ENCODE assay signal across 23 mouse cellular contexts in the genomic region with DNA sequence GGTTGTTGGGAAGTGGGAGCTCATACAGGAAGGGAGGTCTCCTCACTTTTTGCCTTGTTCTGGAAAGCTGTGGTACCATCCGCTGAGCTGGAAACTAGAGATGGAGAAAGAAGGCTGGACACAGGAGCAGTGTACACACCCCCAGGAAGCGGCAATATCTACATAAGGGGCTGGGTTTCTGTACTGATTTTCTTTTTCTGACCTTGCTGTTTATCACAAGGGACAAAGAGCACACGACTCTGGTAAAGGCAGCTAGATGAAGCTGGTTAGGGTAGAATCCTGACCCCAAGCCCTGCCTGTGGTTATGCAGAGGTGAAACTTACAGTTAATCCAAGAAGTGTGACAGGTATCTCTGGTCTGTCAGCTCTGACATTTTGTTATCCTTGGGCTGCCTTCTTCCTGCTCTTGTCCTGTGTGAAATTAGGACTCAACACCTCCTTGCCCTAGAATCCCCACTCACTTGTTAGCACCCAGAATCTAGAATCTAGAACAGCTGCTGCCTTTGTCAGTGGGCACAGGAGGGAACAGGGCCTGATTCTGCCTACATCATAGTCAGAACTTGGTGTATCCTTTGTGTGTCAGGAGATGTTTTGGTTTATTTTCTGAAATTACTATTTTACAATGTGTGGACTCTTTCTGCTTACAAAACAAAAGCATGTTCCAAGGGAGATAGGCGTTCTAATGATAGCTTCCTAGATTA. TPM values are rescaled to one million over a fixed set of nuclear protein-coding genes. Genes with fewer than 3 reads are reported as not detected.
DNase-seq lines count a peak whose midpoint lies in the region; ATAC-seq and TF ChIP-seq lines count a peak whose summit lies in the region.
"Had no signal": no experiment of that assay in that cellular context is flagged by ENCODE, and none has a peak within 500 bp of the region (broad histone marks: within the 10 kb centered on the region; RNA-seq: fewer than 3 reads in every experiment).

No protein-coding gene starts in this region.

- no peaks in the 10 kb centered on the region for H3K9me3 ChIP-seq in midbrain, postnatal 0 days (ENCODE audit: low read length)
- H3K9me3 ChIP-seq in midbrain, embryonic 11.5 days (ENCODE audit: control insufficient read depth, low read length): no peaks in the 10 kb centered on the region; the same call in 1 of the 2 replicates
- H3K9me3 ChIP-seq in liver, embryonic 16.5 days (replicated peaks; ENCODE audit: control insufficient read depth, low read length): no peaks in the 10 kb centered on the region
- H3K9me3 ChIP-seq: embryonic facial prominence, embryonic 15.5 days had no signal

- ATAC-seq in midbrain, postnatal 0 days (ENCODE audit: low FRiP score): no peak
- no peak for ATAC-seq in midbrain, embryonic 11.5 days (ENCODE audit: low FRiP score)
- ATAC-seq in liver, embryonic 16.5 days (ENCODE audit: low read depth): peak; percentile 73
- ATAC-seq: forebrain, embryonic 14.5 days had no signal

- H3K4me2 ChIP-seq in midbrain, postnatal 0 days (ENCODE audit: low read depth, low read length, poor library complexity, severe bottlenecking): no peak overlapping the region
- no peak overlapping the region for H3K4me2 ChIP-seq in midbrain, embryonic 11.5 days
- no peak overlapping the region for H3K4me2 ChIP-seq in liver, embryonic 16.5 days (ENCODE audit: low read depth, low read length)
- H3K4me2 ChIP-seq: embryonic facial prominence, embryonic 15.5 days; hindbrain, embryonic 12.5 days had no signal

- no peak overlapping the region for H3K4me3 ChIP-seq in layer of hippocampus, adult 2 months
- H3K4me3 ChIP-seq in midbrain, postnatal 0 days (ENCODE audit: low read depth, low read length): no peak overlapping the region
- no peak overlapping the region for H3K4me3 ChIP-seq in midbrain, embryonic 11.5 days (ENCODE audit: low read depth, low read length)
- no peak overlapping the region for H3K4me3 ChIP-seq in liver, embryonic 16.5 days (ENCODE audit: low read depth, low read length)
- no peak overlapping the region for H3K4me3 ChIP-seq in small intestine, adult 2 months (ENCODE audit: low read depth, low read length)
- H3K4me3 ChIP-seq: embryonic facial prominence, embryonic 15.5 days; erythroblast, embryonic 14.5 days; forebrain, embryonic 10.5 days; heart, embryonic 10.5 days; hindbrain, embryonic 12.5 days had no signal

- no peak for TF ChIP-seq CTCF in layer of hippocampus, adult 2 months (conservative IDR thresholded peaks at IDR 0.05)
- TF ChIP-seq CTCF in midbrain, postnatal 0 days (IDR thresholded peaks at IDR 0.05): no peak
- no peak for TF ChIP-seq CTCF in small intestine, adult 2 months (IDR thresholded peaks at IDR 0.05; ENCODE audit: extremely low read depth, insufficient read length, insufficient replicate concordance, low read depth, low read length)

- H3K9ac ChIP-seq in midbrain, postnatal 0 days (replicated peaks; ENCODE audit: low read length, poor library complexity, severe bottlenecking): no peak overlapping the region
- H3K9ac ChIP-seq in midbrain, embryonic 11.5 days (ENCODE audit: low read length): no peak overlapping the region
- H3K9ac ChIP-seq in liver, embryonic 16.5 days (ENCODE audit: low read depth, low read length): no peak overlapping the region
- H3K9ac ChIP-seq: embryonic facial prominence, embryonic 15.5 days; hindbrain, embryonic 12.5 days had no signal

- no peak for TF ChIP-seq POLR2A in small intestine, adult 2 months (IDR thresholded peaks at IDR 0.05; ENCODE audit: low read depth, low read length)

- no peak for DNase-seq in layer of hippocampus, adult 2 months (ENCODE audit: low spot score in 2 of 2)
- no peak for DNase-seq in layer of hippocampus, postnatal 14 days (ENCODE audit: low spot score in 2 of 2)
- no peak for DNase-seq in midbrain, postnatal 0 days (ENCODE audit: low spot score)
- no peak for DNase-seq in midbrain, embryonic 11.5 days (ENCODE audit: low spot score, missing footprints)
- DNase-seq in lung, postnatal 10 days: no peak
- DNase-seq: adrenal gland, adult 8-10 months; adrenal gland, postnatal 36 days; cerebellum, adult 11 months; cerebellum, adult 8-10 months; cerebellum, postnatal 14 days; embryo, embryonic 11 days; gastrocnemius, postnatal 10 days; heart, adult 18-20 months; heart, postnatal 10 days; heart, postnatal 4 days had no signal

- 85% methylated on average over 4 of the region's 4 CpGs for WGBS in midbrain, postnatal 0 days
- 88% methylated on average over 4 of the region's 4 CpGs for WGBS in midbrain, embryonic 11.5 days
- WGBS in liver, embryonic 16.5 days (ENCODE audit: insufficient replicate concordance): 47% methylated on average over 4 of the region's 4 CpGs
- WGBS in small intestine, adult 2 months: 43% methylated on average over 4 of the region's 4 CpGs

- H3K27me3 ChIP-seq in midbrain, postnatal 0 days (ENCODE audit: insufficient read depth, low read length): no peaks in the 10 kb centered on the region
- H3K27me3 ChIP-seq in midbrain, embryonic 11.5 days (ENCODE audit: control insufficient read depth, insufficient read depth, low read length): no peaks in the 10 kb centered on the region
- no peaks in the 10 kb centered on the region for H3K27me3 ChIP-seq in liver, embryonic 16.5 days (ENCODE audit: control insufficient read depth, insufficient read depth, low read depth, low read length)
- no peaks in the 10 kb centered on the region for H3K27me3 ChIP-seq in small intestine, adult 2 months (ENCODE audit: control insufficient read depth, insufficient read depth, low read length)
- H3K27me3 ChIP-seq: embryonic facial prominence, embryonic 15.5 days; hindbrain, embryonic 12.5 days had no signal

- H3K4me1 ChIP-seq in midbrain, postnatal 0 days (ENCODE audit: insufficient read depth, low read length): no peaks in the 10 kb centered on the region
- H3K4me1 ChIP-seq in midbrain, embryonic 11.5 days (ENCODE audit: control insufficient read depth, insufficient read depth, low read length): no peaks in the 10 kb centered on the region
- no peaks in the 10 kb centered on the region for H3K4me1 ChIP-seq in liver, embryonic 16.5 days (ENCODE audit: control insufficient read depth, low read depth, low read length)
- peaks cover 18% of the 10 kb centered on the region for H3K4me1 ChIP-seq in small intestine, adult 2 months (ENCODE audit: control insufficient read depth, insufficient read depth, insufficient read length, low read length)
- H3K4me1 ChIP-seq: embryonic facial prominence, embryonic 15.5 days had no signal

- no peaks in the 10 kb centered on the region for H3K36me3 ChIP-seq in midbrain, postnatal 0 days (ENCODE audit: insufficient read depth, low read length)
- no peaks in the 10 kb centered on the region for H3K36me3 ChIP-seq in midbrain, embryonic 11.5 days (ENCODE audit: control insufficient read depth, insufficient read depth, low read length)
- H3K36me3 ChIP-seq in liver, embryonic 16.5 days (ENCODE audit: control insufficient read depth, insufficient read depth): no peaks in the 10 kb centered on the region
- no peaks in the 10 kb centered on the region for H3K36me3 ChIP-seq in small intestine, adult 2 months (ENCODE audit: control insufficient read depth, insufficient read depth, low read length)
- H3K36me3 ChIP-seq: embryonic facial prominence, embryonic 15.5 days; hindbrain, embryonic 12.5 days had no signal

- 0 out of 2 replicates have a peak overlapping the region, but pooled peaks have one; percentile 43 for H3K27ac ChIP-seq in layer of hippocampus, adult 2 months
- H3K27ac ChIP-seq in midbrain, postnatal 0 days (ENCODE audit: low read depth, low read length): peak overlapping the region; percentile 34; the same call in 1 of the 2 replicates
- no peak overlapping the region for H3K27ac ChIP-seq in midbrain, embryonic 11.5 days (ENCODE audit: low read depth, low read length)
- no peak overlapping the region for H3K27ac ChIP-seq in liver, embryonic 16.5 days (ENCODE audit: low read length)
- peak overlapping the region; percentile 9; the same call in 1 of the 2 replicates for H3K27ac ChIP-seq in small intestine, adult 2 months (ENCODE audit: insufficient read depth, low read depth, low read length)
- H3K27ac ChIP-seq: embryonic facial prominence, embryonic 15.5 days; forebrain, embryonic 10.5 days; heart, embryonic 10.5 days; hindbrain, embryonic 12.5 days had no signal

RNA-seq across cellular contexts. Expression of a gene that starts 34.2 kb away (rescaled TPM):
- total RNA-seq in layer of hippocampus, adult 2 months (2021): 100 to 1,000 TPM; 168 TPM
- 100 to 1,000 TPM; 123 to 132 TPM for total RNA-seq in layer of hippocampus, postnatal 14 days (2021)
- 48.8 and 64.1 TPM in 2 replicates for total RNA-seq in midbrain, postnatal 0 days (2014; rRNA removed)
- 82.9 and 85.8 TPM in 2 replicates for polyA plus RNA-seq in midbrain, postnatal 0 days (2015; fragmentation: Nextera tagmentation; extraction: Ambion mirVana)
- 19.5 and 20.7 TPM in 2 replicates for polyA plus RNA-seq in midbrain, embryonic 11.5 days (2014; fragmentation: Nextera tagmentation; extraction: Ambion mirVana)
- polyA plus RNA-seq in liver, embryonic 16.5 days (2015; fragmentation: Nextera tagmentation; extraction: Ambion mirVana): 4.9 and 5.5 TPM in 2 replicates
- polyA plus RNA-seq in small intestine, adult 2 months (2012; rRNA removed): 11.3 and 28.6 TPM in 2 replicates

Comparison
In these comparisons a context has a peak if more than half of its experiments do, and no peak if none do; other contexts are left out.
1. H3K27ac ChIP-seq: peak in layer of hippocampus, adult 2 months (single experiment), midbrain, postnatal 0 days (single experiment) and small intestine, adult 2 months (single experiment); none in midbrain, embryonic 11.5 days (single experiment) and liver, embryonic 16.5 days (single experiment).